Mouse (Mus musculus): ENCODE measurements around the gene Scaf8.

- TF ChIP-seq CTCF (IDR thresholded peaks at IDR 0.05; ENCODE audit: control insufficient read depth, insufficient read depth, low read length): no peak
- TF ChIP-seq POLR2A (IDR thresholded peaks at IDR 0.05; ENCODE audit: borderline replicate concordance, control insufficient read depth, low read depth, low read length): no peak
These were observed 97.3 kb downstream of the Scaf8 start for GRCm38 (mm10) chr17:3212105-3212504.
